Mouse (Mus musculus): ENCODE data around the gene Krtap3-2. TPM values are rescaled to one million over a fixed set of nuclear protein-coding genes. Genes with fewer than 3 reads are reported as not detected.

Gene Krtap3-2
- not detected in 4 replicates for total RNA-seq (2023; ENCODE audit: inconsistent age)

DNA sequence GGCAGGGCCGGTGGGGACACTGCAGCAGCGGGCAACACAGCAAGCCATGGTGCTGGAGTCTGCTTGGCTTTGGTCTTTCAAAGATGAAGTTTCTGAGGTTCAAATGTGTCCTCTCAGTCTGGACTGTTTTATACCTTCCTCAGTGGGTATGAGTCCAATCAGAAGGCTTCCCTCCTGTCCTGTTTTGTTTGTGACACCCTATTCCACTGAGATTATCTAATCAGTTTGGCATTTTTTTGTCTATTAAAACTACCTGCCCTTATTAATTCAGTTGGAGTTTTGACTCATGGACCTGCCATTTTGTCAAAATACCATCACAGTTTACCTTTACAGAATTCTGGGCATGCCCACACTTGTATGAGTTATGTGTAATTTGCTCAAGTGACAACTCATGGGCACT lies at the start of gene Krtap3-2:
Krtap3-2 (minus strand) TSS at position 101 of the 400 bp plus-strand sequence.

DNA sequence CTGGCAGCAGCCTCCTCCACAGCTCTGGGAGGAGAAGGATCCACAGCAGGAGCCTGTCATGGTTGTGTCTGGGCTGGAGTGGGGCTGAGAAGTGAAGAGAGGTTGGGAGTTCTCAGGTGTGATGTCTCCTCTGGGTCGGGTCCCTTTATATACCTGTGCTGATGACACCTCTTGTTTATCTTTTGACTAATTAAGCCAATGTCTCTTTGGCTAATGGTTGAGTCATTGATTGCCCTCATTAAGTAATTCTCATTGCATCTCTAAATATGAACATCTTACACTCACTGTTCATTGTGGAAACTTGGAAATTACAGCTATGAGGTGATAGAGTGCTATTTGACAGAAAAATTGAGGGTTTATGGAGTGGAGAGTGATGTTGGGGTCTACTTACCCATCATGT lies 46.6 kb upstream of the Krtap3-2 start, which contains the start of gene Gm11938:
Gm11938 (minus strand) TSS at position 101 of the 400 bp plus-strand sequence.

DNA sequence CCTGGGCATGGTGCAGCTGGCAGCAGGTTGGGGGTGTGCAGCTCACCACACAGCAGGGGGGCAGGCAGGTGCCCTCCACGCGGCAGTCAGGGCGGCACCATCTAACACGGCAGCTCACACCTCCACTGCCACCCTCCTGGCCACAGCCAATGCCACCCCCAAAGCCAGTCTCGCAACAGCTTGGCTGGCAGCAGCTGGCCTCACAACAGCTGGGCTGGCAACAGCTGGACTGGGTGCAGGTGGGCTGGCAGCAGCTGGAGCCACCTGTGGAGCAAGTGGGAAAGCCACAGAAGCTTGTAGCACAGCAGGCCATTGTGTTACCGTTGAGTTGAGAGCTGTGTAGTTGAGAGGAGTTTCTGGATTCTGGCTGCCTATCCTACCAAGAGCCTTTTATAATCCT lies 41.1 kb upstream of the Krtap3-2 start, which contains the start of gene Krtap9-3:
Krtap9-3 (minus strand) TSS at position 364 of the 400 bp plus-strand sequence.

GRCm38 (mm10) chr11:99590981-99591380 lies 34.3 kb upstream of the Krtap3-2 start, which contains the start of gene Krtap1-3:
Krtap1-3 (minus strand) TSS chr11:99591339.

GRCm38 (mm10) chr11:99583245-99583704 lies 26.6 kb upstream of the Krtap3-2 start, which contains the start of gene Krtap1-4:
Krtap1-4 (minus strand) TSS chr11:99583654.

GRCm38 (mm10) chr11:99580636-99581035 lies 24.0 kb upstream of the Krtap3-2 start, which contains the start of gene Krtap1-5:
Krtap1-5 (minus strand) TSS chr11:99581016.

DNA sequence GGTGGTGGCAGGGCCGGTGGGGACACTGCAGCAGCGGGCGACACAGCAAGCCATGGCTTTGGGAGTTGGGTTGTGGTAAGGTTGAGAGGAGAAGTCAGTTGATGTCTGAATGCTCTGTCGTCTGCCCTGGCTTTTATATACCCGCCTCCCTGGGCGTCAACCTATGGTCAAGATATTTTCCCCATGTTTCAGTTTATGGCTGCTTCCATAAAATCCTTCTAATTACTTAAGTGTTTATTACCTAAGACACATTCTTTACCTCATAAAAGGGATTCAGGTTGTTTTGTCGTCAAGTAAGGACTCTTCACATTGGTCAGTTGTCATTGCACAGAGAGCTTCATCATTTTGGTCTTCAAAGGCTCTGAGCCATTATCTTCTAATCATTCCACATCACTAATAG lies 9.9 kb upstream of the Krtap3-2 start, which contains the start of gene Krtap3-1:
Krtap3-1 (minus strand) TSS at position 101 of the 400 bp plus-strand sequence.

DNA sequence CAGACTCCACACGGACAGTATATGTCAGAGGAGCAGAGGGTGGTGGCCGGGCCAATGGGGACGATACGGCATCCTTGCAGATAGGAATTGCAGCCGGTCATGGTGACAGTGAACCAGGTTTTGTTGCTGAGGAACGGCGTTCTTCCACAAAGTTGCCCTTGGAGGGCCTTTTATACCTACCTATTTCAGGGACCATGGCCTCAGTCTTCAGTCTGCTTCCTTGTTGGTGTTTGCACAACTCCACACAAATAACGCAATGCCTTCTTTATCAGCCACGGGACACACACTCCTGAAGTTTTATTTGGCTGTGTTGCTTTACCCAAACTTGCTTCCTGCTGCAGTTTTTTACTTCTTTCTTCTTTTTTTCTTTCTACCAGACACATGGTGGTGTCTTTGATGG lies 2.7 kb upstream of the Krtap3-2 start, which contains the start of gene Gm11939:
Gm11939 (minus strand) TSS at position 101 of the 400 bp plus-strand sequence.

GRCm38 (mm10) chr11:99550765-99551164 lies 5.9 kb downstream of the Krtap3-2 start, which contains the start of gene Krtap3-3:
Krtap3-3 (minus strand) TSS chr11:99550865.

GRCm38 (mm10) chr11:99521288-99521860 lies 35.3 kb downstream of the Krtap3-2 start, which contains the start of gene Krt39:
Krt39 (minus strand) TSS chr11:99521338.

Other genes with a start within 250 kb of the Krtap3-2 start
- not detected in 4 replicates for gene Krt25, start 233.9 kb downstream of the Krtap3-2 start, total RNA-seq (2023; ENCODE audit: inconsistent age)
- gene Krt26, start 218.9 kb downstream of the Krtap3-2 start, total RNA-seq (2023; ENCODE audit: inconsistent age), result not detected in 4 replicates
- gene Krt27, start 205.7 kb downstream of the Krtap3-2 start, total RNA-seq (2023; ENCODE audit: inconsistent age), result not detected in 4 replicates
- gene Krt28, start 181.9 kb downstream of the Krtap3-2 start, total RNA-seq (2023; ENCODE audit: inconsistent age), result not detected in 4 replicates
- gene Krt10, start 167.5 kb downstream of the Krtap3-2 start, total RNA-seq (2023; ENCODE audit: inconsistent age), result 1.7 to 4.1 TPM (median 2.1 TPM) in 4 replicates
- not detected in 4 replicates for gene Krt12, start 134.6 kb downstream of the Krtap3-2 start, total RNA-seq (2023; ENCODE audit: inconsistent age)
- not detected in 4 replicates for gene Krt20, start 118.7 kb downstream of the Krtap3-2 start, total RNA-seq (2023; ENCODE audit: inconsistent age)
- not detected in 4 replicates for gene Krt23, start 63.7 kb downstream of the Krtap3-2 start, total RNA-seq (2023; ENCODE audit: inconsistent age)
- gene Krt39, start 35.5 kb downstream of the Krtap3-2 start, total RNA-seq (2023; ENCODE audit: inconsistent age), result not detected in 4 replicates
- gene Krt40, start 13.7 kb downstream of the Krtap3-2 start, total RNA-seq (2023; ENCODE audit: inconsistent age), result not detected in 4 replicates
- gene Krtap3-3, start 6.0 kb downstream of the Krtap3-2 start, total RNA-seq (2023; ENCODE audit: inconsistent age), result not detected in 4 replicates
- gene Gm11939, start 2.6 kb upstream of the Krtap3-2 start, total RNA-seq (2023; ENCODE audit: inconsistent age), result not detected in 4 replicates
- not detected in 4 replicates for gene Krtap3-1, start 9.8 kb upstream of the Krtap3-2 start, total RNA-seq (2023; ENCODE audit: inconsistent age)
- not detected in 4 replicates for gene Krtap1-5, start 24.2 kb upstream of the Krtap3-2 start, total RNA-seq (2023; ENCODE audit: inconsistent age)
- gene Krtap1-4, start 26.8 kb upstream of the Krtap3-2 start, total RNA-seq (2023; ENCODE audit: inconsistent age), result not detected in 4 replicates
- not detected in 4 replicates for gene Krtap1-3, start 34.5 kb upstream of the Krtap3-2 start, total RNA-seq (2023; ENCODE audit: inconsistent age)
- not detected in 4 replicates for gene Krtap9-3, start 41.3 kb upstream of the Krtap3-2 start, total RNA-seq (2023; ENCODE audit: inconsistent age)
- gene Gm11938, start 46.5 kb upstream of the Krtap3-2 start, total RNA-seq (2023; ENCODE audit: inconsistent age), result not detected in 4 replicates
- not detected in 4 replicates for gene Gm11937, start 53.3 kb upstream of the Krtap3-2 start, total RNA-seq (2023; ENCODE audit: inconsistent age)
- not detected in 4 replicates for gene Krtap2-4, start 58.0 kb upstream of the Krtap3-2 start, total RNA-seq (2023; ENCODE audit: inconsistent age)
- not detected in 4 replicates for gene Gm11562, start 63.6 kb upstream of the Krtap3-2 start, total RNA-seq (2023; ENCODE audit: inconsistent age)
- gene Krtap4-1, start 71.4 kb upstream of the Krtap3-2 start, total RNA-seq (2023; ENCODE audit: inconsistent age), result not detected in 4 replicates
- not detected in 4 replicates for gene Krtap4-2, start 78.2 kb upstream of the Krtap3-2 start, total RNA-seq (2023; ENCODE audit: inconsistent age)
- gene Krtap4-7, start 87.2 kb upstream of the Krtap3-2 start, total RNA-seq (2023; ENCODE audit: inconsistent age), result not detected in 4 replicates
- gene Gm11555, start 93.4 kb upstream of the Krtap3-2 start, total RNA-seq (2023; ENCODE audit: inconsistent age), result not detected in 4 replicates
- gene Gm11563, start 102.1 kb upstream of the Krtap3-2 start, total RNA-seq (2023; ENCODE audit: inconsistent age), result not detected in 4 replicates
- gene Krtap4-6, start 109.1 kb upstream of the Krtap3-2 start, total RNA-seq (2023; ENCODE audit: inconsistent age), result not detected in 4 replicates
- not detected in 4 replicates for gene Gm14190, start 133.9 kb upstream of the Krtap3-2 start, total RNA-seq (2023; ENCODE audit: inconsistent age)
- not detected in 4 replicates for gene Gm14180, start 177.4 kb upstream of the Krtap3-2 start, total RNA-seq (2023; ENCODE audit: inconsistent age)
- not detected in 4 replicates for gene Gm11595, start 216.1 kb upstream of the Krtap3-2 start, total RNA-seq (2023; ENCODE audit: inconsistent age)
- not detected in 4 replicates for gene Krtap4-8, start 223.9 kb upstream of the Krtap3-2 start, total RNA-seq (2023; ENCODE audit: inconsistent age)
- not detected in 4 replicates for gene Krtap4-9, start 228.3 kb upstream of the Krtap3-2 start, total RNA-seq (2023; ENCODE audit: inconsistent age)
- not detected in 4 replicates for gene Gm11596, start 236.6 kb upstream of the Krtap3-2 start, total RNA-seq (2023; ENCODE audit: inconsistent age)
- gene Gm11569, start 242.1 kb upstream of the Krtap3-2 start, total RNA-seq (2023; ENCODE audit: inconsistent age), result not detected in 4 replicates
- gene Gm11554, start 247.6 kb upstream of the Krtap3-2 start, total RNA-seq (2023; ENCODE audit: inconsistent age), result not detected in 4 replicates

Data from B cell, adult (primary cell).